Mouse (Mus musculus) left cerebral cortex, postnatal 14 days (tissue): ENCODE results near the gene Nat8f1. TPM values are rescaled to one million over a fixed set of nuclear protein-coding genes. Genes with fewer than 3 reads are reported as not detected.
A peak's percentile ranks its signal among the peaks of the same experiment; 100 is the strongest.

ENCODE experiments used
- DNase-seq, 2 experiments: peaks; one replicate each; pipeline ENCODE4 v3.0.0; 2021 to 2022; ENCODE audit warnings: low spot score in 2 of 2, mixed read lengths in 1 of 2
- intact Hi-C: fragments of 180-260 bp; cut with DNase I; formaldehyde crosslinking; loops from one replicate; pipeline ENCODE4 v1.15.1; 2025
- total RNA-seq, 2 experiments: library from RNA; stranded (reverse); gene quantifications; 2 replicates each; pipeline ENCODE4 v1.2.3; 2021

Nat8f1 gene
- total RNA-seq, 2 experiments from 2014 or later: 17.4 to 18.8 TPM

DNA sequence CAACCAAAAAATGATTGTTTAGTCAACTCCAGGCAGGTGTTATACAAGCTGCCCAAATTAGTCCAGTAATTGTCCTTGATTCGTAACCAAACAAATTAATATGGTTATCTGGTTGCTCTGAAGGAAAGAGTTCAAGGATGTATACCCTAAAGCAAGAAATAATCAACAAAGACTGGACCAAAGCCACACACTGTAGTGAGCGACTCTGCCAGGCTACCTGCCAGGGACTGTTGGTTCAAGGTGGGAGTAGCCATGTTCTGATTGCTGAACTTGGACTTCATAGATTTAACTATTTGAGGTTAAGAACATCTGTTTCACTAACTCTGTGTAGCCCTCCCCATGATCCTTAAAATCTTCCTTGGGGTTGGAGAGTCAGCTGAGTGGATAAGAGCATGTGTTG is 52.4 kb downstream of the Nat8f1 start:
- DNase-seq: no peak
- intact Hi-C loops: no loop called here

- intact Hi-C loops: no loop called here
- DNase-seq: peak in 1 of 2 experiments; percentile 17
Observed at GRCm38 (mm10) chr6:85862565-85862964, 52.9 kb downstream of the Nat8f1 start.

DNA sequence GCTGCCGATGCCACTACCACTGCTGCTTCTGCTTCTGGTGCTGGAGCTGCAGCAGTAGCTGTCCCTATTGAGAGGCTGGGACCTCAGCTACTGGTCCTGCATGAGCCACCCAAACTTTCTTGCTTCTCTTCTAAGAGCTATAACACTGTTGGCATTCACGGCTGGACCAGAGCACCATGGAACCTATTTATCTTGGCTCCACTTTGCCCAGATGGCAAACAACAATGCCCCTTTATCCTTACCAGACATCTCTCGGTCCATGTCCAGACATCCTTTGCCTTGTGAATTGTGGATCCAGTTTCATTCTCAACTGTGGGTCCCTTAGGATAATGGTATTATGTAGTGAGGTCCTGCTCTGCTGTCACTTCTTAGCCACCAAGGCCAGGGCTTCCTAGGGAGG is 54.2 kb downstream of the Nat8f1 start:
- no peak for DNase-seq
- intact Hi-C loops: no loop called here

Other genes starting within 250 kb of the Nat8f1 start
- 1 to 10 TPM; 2.0 to 2.2 TPM for gene Nat8f7, start 202.5 kb downstream of the Nat8f1 start, total RNA-seq
- gene Nat8f3, start 149.9 kb downstream of the Nat8f1 start, total RNA-seq: 1 to 10 TPM; 1.8 TPM
- 1 to 10 TPM; 1.0 to 1.1 TPM for gene Nat8f6, start 94.7 kb downstream of the Nat8f1 start, total RNA-seq
- 1 to 10 TPM; 2.2 to 3.1 TPM for gene Nat8f5, start 94.7 kb downstream of the Nat8f1 start, total RNA-seq
- gene Nat8, start 83.6 kb downstream of the Nat8f1 start, total RNA-seq: 1 to 10 TPM; 1.2 to 2.0 TPM
- 1 to 10 TPM in 1 of 2 experiments, under 1 TPM in 1; 0.76 to 1.1 TPM for gene Nat8f2, start 46.5 kb downstream of the Nat8f1 start, total RNA-seq
- 1 to 10 TPM; 3.9 to 4.2 TPM for gene Nat8f4, start 10.8 kb downstream of the Nat8f1 start, total RNA-seq
- gene Tprkb, start 3.8 kb downstream of the Nat8f1 start, total RNA-seq: 10 to 100 TPM; 48.9 to 52.2 TPM
- 10 to 100 TPM; 75.4 to 78.5 TPM for gene Dusp11, start 46.0 kb upstream of the Nat8f1 start, total RNA-seq
- not detected for gene Figla, start 100.5 kb upstream of the Nat8f1 start, total RNA-seq
- 100 to 1,000 TPM; 225 to 236 TPM for gene Add2, start 113.0 kb upstream of the Nat8f1 start, total RNA-seq